Mouse (Mus musculus) central nervous system, embryonic 11.5 days (tissue): ENCODE data around the gene Slc22a14. TPM values are rescaled to one million over a fixed set of nuclear protein-coding genes. Genes with fewer than 3 reads are reported as not detected.

ENCODE experiments used
- polyA plus RNA-seq: library from polyadenylated mRNA; depleted of rRNA; stranded (reverse); fragments of >200 nt; gene quantifications from 2 replicates; pipeline ENCODE4 v1.2.3, GENCODE M21; 2012; rRNA removed

The Slc22a14 gene
- not detected in 2 replicates for polyA plus RNA-seq

GRCm38 (mm10) chr9:119365284-119365683 is at the start of gene Slc22a14:
Gene Slc22a14, minus strand, starts transcription at chr9:119365553.

DNA sequence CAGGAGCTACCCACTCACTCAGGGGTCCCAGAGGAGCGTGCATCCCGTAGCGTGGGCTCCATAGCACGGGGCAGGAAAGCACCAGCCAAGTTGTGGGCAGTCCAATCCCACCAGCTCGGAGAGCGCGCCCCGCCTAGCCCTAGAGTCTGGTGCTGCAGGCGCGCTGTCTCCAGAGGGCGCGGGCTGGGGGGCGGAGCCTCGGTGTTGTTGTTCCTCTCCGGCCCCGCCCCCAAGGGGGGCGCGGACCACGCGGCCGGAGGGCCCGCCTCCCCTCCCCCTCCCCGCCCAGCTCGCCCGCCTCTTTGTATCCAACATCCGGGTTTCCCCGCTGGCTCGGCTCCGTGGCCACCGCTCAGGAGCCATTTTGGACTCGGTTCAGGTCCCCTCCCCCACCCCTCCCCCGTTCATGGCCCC is 36.5 kb upstream of the Slc22a14 start, which contains the start of gene Acvr2b:
Gene Acvr2b (plus strand): TSS at position 318 of the 414 bp plus-strand sequence.

GRCm38 (mm10) chr9:119357331-119358057 is 7.9 kb downstream of the Slc22a14 start, which contains the start of gene Xylb:
Gene Xylb, plus strand, starts transcription at chr9:119357381.

GRCm38 (mm10) chr9:119340909-119341816 is 24.2 kb downstream of the Slc22a14 start, which contains the start of gene Myd88:
Gene Myd88, minus strand, starts transcription at chr9:119341411.

DNA sequence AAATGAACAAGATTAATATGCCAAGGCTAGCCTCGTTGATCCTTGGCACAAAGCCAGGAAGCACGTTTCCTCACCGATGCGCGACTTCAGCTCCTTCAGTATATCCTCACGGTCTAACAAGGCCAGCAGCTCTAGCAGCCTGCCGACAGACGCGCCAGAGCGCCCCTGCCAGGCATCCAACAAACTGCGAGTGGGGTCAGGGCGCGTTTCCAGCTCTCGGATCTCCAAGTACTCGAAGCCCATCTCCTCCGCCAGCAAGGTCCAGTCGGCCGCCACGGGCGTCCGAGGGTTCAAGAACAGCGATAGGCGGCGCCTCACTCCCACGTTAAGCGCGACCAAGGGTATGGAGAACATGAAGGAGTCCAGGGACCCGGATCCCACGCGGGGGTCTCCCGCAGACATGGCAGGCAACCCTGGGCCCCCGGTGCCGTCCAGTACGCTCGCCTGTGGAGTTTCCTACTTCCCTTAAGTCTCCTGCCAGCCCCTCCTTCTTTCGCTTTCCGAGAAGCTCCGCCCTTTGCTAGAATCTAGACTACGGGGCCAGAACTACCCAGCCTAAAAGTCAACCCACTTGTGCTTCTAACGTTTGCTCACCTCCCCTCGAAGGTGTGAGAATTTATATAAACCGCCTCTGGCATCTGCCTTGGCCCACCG is 25.7 kb downstream of the Slc22a14 start, which contains the start of gene Acaa1a:
Gene Acaa1a (plus strand): TSS at position 119 of the 654 bp plus-strand sequence.

GRCm38 (mm10) chr9:119322289-119323259 is 42.8 kb downstream of the Slc22a14 start, which contains the start of gene Oxsr1:
Gene Oxsr1, minus strand, starts transcription at chr9:119322427.

GRCm38 (mm10) chr9:119208998-119209397 is 156.4 kb downstream of the Slc22a14 start, which contains the start of gene Slc22a13:
Gene Slc22a13, minus strand, starts transcription at chr9:119209098.

GRCm38 (mm10) chr9:119158861-119159260 is 206.5 kb downstream of the Slc22a14 start, which contains the start of gene Gm47289:
Gene Gm47289, plus strand, starts transcription at chr9:119159161.

DNA sequence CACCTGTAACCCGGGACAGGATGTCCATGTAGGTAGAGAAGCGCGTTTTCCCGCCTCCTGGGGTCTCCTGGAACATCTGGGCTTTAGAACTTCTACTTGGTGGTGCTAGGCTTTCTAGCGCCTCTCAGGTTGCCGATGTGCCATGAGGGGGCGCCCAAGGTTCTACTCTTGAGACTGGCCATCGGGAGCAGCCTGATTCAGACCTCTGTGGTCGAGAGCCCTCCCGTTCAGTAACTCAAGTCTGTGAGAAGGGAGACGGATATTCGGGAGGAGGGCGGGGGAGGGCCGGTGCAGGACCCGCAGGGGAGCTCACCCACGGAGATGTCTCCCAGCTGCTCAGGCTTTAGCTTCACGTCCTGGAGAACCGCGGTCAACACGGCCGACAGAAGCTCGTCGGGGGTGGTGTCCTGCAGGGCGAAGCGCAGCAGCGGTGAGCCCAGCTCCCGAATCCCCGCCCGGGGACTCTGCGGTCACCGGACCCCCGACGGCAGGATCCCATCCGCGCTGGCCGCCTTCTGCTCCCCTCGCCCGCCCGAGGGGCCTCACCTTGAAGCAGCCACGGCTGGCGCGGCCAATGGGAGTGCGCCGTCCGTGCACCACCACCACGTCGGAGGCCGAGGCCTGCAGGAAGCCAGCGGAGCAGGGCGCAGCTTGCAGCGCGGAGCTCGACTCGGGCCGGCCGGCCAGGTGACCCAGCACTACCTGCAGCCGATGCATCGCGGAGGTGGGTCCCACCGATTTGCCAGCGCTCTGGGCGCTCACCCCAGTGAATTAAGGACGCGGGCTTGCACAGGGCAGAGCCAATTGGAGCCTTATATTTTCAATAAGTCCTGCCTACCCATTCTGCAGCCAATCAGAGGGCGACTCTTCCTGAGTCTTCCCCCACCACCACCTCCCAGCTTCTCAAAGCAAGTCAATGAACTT is 208.8 kb downstream of the Slc22a14 start, which contains the start of gene Acaa1b:
Gene Acaa1b (minus strand): TSS at position 816 of the 924 bp plus-strand sequence.

Other genes with a start within 250 kb of the Slc22a14 start
- 1.3 TPM in 2 replicates for gene Acaa1b, start 208.5 kb downstream of the Slc22a14 start, polyA plus RNA-seq
- gene Gm47289, start 206.4 kb downstream of the Slc22a14 start, polyA plus RNA-seq: not detected in 2 replicates
- 0.05 TPM in 1 of 2 replicates, not detected in the other for gene Slc22a13, start 156.5 kb downstream of the Slc22a14 start, polyA plus RNA-seq
- 44.9 and 46.7 TPM in 2 replicates for gene Oxsr1, start 43.1 kb downstream of the Slc22a14 start, polyA plus RNA-seq
- gene Acaa1a, start 25.9 kb downstream of the Slc22a14 start, polyA plus RNA-seq: 80.0 and 89.0 TPM in 2 replicates
- 5.0 and 5.9 TPM in 2 replicates for gene Myd88, start 24.1 kb downstream of the Slc22a14 start, polyA plus RNA-seq
- gene Xylb, start 8.2 kb downstream of the Slc22a14 start, polyA plus RNA-seq: 6.5 and 11.1 TPM in 2 replicates
- gene Acvr2b, start 36.6 kb upstream of the Slc22a14 start, polyA plus RNA-seq: 34.5 and 46.1 TPM in 2 replicates
- 17.5 and 18.9 TPM in 2 replicates for gene Exog, start 79.4 kb upstream of the Slc22a14 start, polyA plus RNA-seq
- 1.7 and 2.3 TPM in 2 replicates for gene Scn5a, start 213.5 kb upstream of the Slc22a14 start, polyA plus RNA-seq